Mouse (Mus musculus) c-Kit-positive CD71-positive TER-119-positive erythroid progenitor cells, embryonic 14.5 days (primary cell): ENCODE measurements around the gene Irak4.
A peak's percentile ranks its signal among the peaks of the same experiment; 100 is the strongest.

Experiments used
- DNase-seq: peaks from one replicate; pipeline ENCODE4 v3.0.0-alpha.2; 2013; ENCODE audit warnings: low spot score

Gene Irak4

GRCm38 (mm10) chr15:94564909-94565308 is 21.5 kb downstream of the Irak4 start:
- no peak for DNase-seq

- DNase-seq, result no peak
These were observed 22.4 kb downstream of the Irak4 start for GRCm38 (mm10) chr15:94565854-94566253.

- DNase-seq, result no peak
These were observed 25.2 kb downstream of the Irak4 start for GRCm38 (mm10) chr15:94568496-94569182.

GRCm38 (mm10) chr15:94571501-94571900 is 28.1 kb downstream of the Irak4 start:
- DNase-seq, result no peak

- DNase-seq, result no peak
These were observed 29.3 kb downstream of the Irak4 start for GRCm38 (mm10) chr15:94572746-94573145.

- DNase-seq, result no peak
These were observed 31.3 kb downstream of the Irak4 start for GRCm38 (mm10) chr15:94574566-94575268.

DNA sequence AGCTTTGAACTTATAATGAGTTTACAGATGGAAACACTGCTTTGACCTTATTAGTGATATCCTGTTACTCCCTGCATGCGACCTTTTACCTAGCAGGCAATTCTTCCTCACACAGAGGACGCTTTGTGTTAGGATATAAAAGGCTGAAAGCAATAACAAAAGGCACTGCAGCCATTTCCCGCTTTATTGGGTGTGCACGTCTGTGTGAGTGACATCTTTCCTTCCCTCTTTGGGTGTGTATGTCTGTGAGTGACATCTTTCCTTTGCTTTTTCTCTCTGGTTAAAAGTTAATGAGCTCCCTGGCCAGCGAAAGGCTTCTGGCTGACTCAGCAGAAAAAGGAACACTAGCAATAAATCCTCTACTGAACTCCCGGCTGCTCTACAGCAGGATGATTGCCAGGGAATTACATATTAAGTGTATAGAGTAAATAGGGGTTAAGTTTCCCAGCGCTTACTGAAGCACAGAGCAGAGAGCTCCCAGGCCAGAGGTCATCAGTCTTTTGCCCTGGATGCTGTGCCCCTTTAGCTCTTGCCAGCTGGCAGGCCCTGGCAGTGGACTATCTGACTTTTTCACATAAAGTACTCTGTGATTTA is 38.7 kb downstream of the Irak4 start:
- no peak for DNase-seq

GRCm38 (mm10) chr15:94583153-94583552 is 39.7 kb downstream of the Irak4 start:
- no peak for DNase-seq

DNA sequence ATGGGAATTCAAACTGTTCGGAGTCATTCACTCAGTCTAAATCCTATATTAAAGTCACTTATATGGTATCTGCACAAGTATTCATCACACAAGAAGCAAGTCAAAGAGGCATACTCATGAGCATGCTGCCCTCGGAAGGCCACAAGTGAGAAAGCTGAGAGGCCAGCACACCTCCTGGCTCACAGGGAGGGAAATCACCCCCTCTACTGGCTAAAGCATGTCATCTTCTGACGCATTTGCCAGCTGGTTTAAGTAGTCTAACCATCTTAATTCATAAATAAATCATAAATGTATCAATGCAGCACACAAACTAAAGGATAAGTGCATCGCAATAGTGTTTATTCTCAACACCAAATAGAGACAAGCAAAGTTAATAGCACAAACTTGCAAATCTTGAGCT is 41.3 kb downstream of the Irak4 start:
- no peak for DNase-seq

GRCm38 (mm10) chr15:94587826-94588715 is 44.6 kb downstream of the Irak4 start:
- peak; percentile 8 for DNase-seq

DNA sequence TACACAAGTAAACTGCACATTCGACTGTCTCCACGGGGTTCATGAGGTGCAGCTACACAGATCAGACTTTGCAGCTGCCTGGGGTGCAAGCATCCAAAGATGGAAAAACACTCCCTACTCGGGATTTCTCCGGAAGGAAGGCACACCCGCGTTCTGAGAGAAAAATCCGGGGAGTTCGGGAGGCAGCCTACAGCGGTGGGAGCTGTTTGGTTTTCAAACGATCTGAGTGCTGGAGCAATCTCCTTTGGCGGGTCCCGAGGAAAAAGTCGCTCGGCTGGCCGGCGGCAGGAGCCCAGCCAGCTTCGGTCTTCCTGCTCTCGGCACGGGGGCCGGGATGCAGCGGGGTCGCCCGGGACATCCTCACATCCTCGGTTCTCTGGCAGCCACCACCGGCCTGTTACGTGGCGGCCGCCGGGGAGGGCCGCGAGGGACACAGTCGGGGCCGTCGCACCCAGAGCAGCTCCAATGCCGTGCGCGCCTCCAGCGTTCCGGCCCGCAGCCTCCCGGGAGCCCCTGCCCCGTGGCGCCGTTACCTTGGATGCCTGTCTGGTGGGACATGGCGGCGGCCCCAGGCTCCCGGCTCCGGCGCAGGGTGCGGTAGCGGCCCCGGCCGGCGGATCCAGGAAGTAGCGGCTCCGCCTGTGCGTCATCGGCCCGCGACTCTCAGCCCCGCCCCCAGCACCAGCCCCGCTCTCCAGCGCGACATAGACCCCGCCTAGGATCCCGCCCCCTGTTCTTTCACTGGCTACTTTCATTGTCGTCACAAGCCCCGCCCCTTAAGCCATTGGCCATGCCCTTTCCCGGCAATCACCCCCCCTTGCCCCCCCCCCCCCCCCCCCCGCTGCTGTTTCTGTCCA is 46.0 kb downstream of the Irak4 start, which contains the start of gene Twf1:
TSS of gene Twf1 (minus strand) at position 671 of the 857 bp plus-strand sequence.
- peak; percentile 96 for DNase-seq

DNA sequence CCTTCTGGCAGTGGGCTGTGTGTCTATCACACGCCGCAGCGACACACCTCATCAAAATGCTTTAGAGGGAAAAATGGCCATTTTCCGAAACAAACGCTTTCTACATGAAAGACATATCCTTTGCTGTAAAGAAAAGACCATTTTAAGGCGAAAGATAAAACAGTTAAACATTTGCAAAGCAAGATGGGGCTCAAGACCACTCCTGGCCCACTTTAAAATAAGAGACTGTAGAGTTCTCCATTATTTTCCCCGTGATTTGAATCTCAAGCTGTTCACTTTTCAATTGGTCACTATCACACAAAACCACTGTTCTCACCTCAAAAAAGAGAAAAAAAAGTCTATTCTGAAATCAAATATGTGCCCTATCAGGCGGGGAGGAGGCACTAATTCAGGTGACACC is 46.6 kb downstream of the Irak4 start:
- DNase-seq, result no peak

DNA sequence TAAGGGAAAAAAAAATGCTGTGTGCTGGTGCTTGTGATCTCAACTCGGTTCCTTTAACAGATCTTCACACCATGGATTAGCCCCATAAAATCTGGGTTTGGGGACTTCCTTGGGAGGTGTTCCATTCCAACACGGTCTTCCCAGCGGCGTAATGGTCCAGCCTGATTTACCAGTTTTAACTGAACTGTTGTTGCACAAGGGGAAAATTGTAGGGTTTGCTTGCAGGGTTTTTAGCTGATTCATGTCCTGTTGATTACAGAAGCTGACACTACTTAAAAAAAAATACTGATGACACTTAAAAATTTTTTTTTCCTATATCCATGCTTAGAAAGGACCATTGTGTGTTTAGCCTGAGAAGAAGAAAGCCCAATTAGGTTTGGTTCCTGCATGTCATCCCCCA is 47.9 kb downstream of the Irak4 start:
- no peak for DNase-seq

DNA sequence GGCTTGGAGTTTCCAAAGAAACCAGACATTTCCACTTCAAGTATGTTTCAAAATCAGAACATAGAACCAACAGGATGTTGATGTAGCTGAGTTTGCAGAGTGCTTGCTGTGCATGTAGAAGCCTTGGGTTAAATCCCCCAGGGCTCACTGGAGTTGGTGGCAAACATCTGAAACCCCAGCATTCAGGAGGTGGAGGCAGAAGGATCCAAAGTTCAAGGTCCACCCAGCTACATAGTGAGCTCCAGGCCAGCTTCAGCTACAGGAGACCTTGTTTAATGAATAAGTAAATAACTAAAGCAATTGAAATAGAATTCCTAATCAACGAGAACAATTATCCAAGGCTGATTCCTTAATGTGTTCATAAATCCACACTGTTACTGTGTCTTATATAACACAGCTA is 50.1 kb downstream of the Irak4 start:
- DNase-seq, result no peak

DNA sequence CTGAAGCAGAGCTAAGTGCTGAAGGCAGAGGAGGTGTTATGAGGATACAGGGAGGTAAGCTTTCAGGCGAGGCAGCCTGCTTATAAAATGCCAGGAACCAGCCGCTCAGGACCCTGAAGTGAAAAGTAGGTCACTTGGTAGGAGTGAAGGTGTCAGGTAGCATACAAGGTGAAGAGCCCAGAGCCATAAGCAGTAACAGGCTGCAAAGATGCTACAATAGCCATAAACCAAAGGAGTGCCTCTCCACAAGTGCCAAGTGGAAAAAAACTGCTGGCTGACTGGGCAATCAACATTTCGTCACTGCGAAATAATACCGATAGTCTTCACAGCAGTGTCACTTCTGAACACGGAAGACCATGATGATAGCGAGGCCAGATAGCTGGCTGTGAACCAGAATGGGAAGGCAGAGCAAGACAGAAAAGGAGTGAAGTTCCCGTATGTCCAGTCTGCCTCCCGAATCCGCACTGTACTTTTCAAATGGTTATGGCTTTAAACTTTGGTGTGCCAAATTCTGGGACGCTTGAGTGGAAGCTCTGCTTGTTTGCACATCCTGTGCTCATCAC is 56.8 kb downstream of the Irak4 start:
- no peak for DNase-seq

GRCm38 (mm10) chr15:94601339-94601738 is 57.9 kb downstream of the Irak4 start:
- DNase-seq, result peak; percentile 15

DNA sequence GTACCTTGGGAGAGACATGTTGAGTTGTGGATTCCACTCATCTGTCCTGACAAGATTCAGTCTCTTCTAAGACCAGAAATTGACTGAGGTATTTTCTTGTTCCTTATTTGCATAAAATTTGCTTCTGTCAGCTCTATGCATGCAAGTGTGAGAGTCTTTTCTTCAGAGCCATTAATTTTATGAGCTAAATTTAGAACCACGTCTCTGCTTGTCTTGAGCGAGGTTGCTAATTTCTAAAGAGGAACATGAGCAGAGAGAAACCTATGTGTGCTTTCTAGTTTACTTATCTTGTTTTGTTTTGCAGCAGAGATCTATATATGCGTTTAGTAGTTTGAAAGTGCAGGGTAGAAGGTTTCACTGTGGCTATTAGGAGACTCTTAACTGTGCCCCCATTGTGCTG is 59.0 kb downstream of the Irak4 start:
- no peak for DNase-seq

- DNase-seq, result no peak
These were observed 64.3 kb downstream of the Irak4 start for GRCm38 (mm10) chr15:94607768-94608167.

DNA sequence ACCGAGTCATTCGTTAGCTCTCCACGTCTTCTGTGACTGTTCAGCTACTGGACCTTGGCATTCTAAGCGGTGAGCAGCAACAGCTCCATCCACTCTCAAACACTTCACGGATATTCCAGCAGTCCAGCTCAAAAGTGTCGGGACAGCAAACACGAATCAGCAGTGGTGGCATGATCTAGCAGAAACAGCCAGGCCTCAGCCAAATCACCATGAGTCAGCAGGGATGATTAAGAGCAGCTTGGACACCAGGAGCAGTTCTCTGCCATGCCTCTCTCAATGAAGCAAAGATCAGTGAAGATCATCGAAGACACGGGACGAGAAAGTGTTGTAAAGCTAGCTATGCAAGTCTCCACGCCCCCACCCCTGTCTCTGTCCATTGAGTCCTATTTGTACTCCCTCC is 72.6 kb downstream of the Irak4 start:
- no peak for DNase-seq

DNA sequence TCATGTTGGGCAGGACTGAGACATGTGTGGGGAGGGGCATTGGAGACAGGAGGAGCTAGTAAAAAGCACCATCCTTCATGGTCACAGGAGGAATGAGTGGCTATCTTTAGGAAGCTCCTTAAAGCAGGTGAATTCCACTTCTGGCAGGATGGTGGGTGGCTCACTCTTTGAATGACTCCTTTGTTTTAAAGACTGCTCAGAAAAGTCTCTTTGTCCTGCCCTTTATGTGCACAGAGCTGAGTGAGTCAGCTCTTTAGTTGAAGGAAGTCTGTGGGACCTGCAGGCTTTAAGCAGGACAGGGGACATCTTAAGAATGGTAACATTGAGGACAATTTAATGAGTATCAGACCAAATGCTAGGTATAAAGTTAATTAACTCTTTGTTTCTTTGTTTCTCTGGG is 77.5 kb downstream of the Irak4 start:
- DNase-seq, result no peak

DNA sequence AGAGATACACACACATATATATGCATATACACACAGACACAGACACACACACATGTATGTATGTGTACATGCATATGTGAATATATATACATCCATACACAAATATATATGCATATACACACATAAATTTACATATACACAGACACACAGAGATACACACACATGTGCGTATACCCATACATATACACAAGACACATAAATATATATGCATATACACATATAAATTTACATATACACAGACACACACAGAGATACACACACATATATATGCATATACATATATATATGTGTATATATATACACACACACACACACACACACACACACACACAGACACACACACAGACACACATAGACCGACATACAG is 85.0 kb downstream of the Irak4 start:
- DNase-seq, result no peak
